Mouse (Mus musculus) limb, embryonic 14.5 days (tissue): ENCODE measurements around the gene Cuedc1. TPM values are rescaled to one million over a fixed set of nuclear protein-coding genes. Genes with fewer than 3 reads are reported as not detected.

Source experiments
- ATAC-seq: fragments of 200-750 bp; cut with Nextera tagmentation; 2 replicates; pipeline ENCODE4 v1.8.0; 2017; ENCODE audit warnings: low read depth, moderate number of reproducible peaks, moderate TSS enrichment; ENCODE audit not compliant: low FRiP score
- DNase-seq: peaks from one replicate; pipeline ENCODE4 v3.0.0-alpha.2; 2015; ENCODE audit warnings: low spot score
- H3K27ac ChIP-seq: fragments of 300-500 bp; sonication (generic); replicated peaks from 2 replicates; pipeline ENCODE4 v1.5.1; 2014; ENCODE audit warnings: low read depth, mild to moderate bottlenecking, low read length, moderate library complexity, mixed read lengths
- H3K27me3 ChIP-seq: fragments of 300-500 bp; sonication (generic); 2 replicates; pipeline ENCODE4 v1.6.1; 2014; ENCODE audit warnings: low read length, mixed read lengths; ENCODE audit not compliant: control insufficient read depth, insufficient read depth
- H3K36me3 ChIP-seq: fragments of 300-500 bp; sonication (generic); 2 replicates; pipeline ENCODE4 v1.6.1; 2014; ENCODE audit warnings: mild to moderate bottlenecking, low read length, moderate library complexity, mixed read lengths; ENCODE audit not compliant: control insufficient read depth, insufficient read depth
- H3K4me1 ChIP-seq: fragments of 300-500 bp; sonication (generic); 2 replicates; pipeline ENCODE4 v1.6.1; 2014; ENCODE audit warnings: antibody characterized with exemption, low read length, mixed read lengths; ENCODE audit not compliant: control insufficient read depth, insufficient read depth
- H3K4me2 ChIP-seq: fragments of 300-500 bp; sonication (generic); replicated peaks from 2 replicates; pipeline ENCODE4 v1.6.1; 2014; ENCODE audit warnings: low read depth, mild to moderate bottlenecking, low read length, moderate library complexity; ENCODE audit not compliant: severe bottlenecking
- H3K4me3 ChIP-seq: fragments of 300-500 bp; sonication (generic); replicated peaks from 2 replicates; pipeline ENCODE4 v1.5.1; 2014; ENCODE audit warnings: low read length
- H3K9ac ChIP-seq: fragments of 300-500 bp; sonication (generic); 2 replicates; pipeline ENCODE4 v1.6.1; 2014; ENCODE audit warnings: mild to moderate bottlenecking, low read depth, low read length, moderate library complexity; ENCODE audit not compliant: severe bottlenecking
- H3K9me3 ChIP-seq: fragments of 300-500 bp; sonication (generic); 2 replicates; pipeline ENCODE4 v1.6.1; 2016; ENCODE audit warnings: low read length; ENCODE audit not compliant: control insufficient read depth
- POLR2A ChIP-seq: fragments of 200-500 bp; IDR thresholded peaks from 2 replicates; pipeline ENCODE4 v1.8.0; 2012; ENCODE audit warnings: inconsistent platforms, mild to moderate bottlenecking, moderate library complexity, borderline replicate concordance; ENCODE audit not compliant: insufficient read depth, insufficient read length; ENCODE audit errors: extremely low read depth
- WGBS: fragments of 180-500 bp; shearing (Covaris S2); extraction: QIAGEN DNeasy Blood & Tissue Kit; methylation state at CpG from one replicate; pipeline ENCODE4 v1.1.7; 2014; 5-methylcytosine and 5-hydroxymethylcytosine counted together
- polyA plus RNA-seq, 2 experiments: library from polyadenylated mRNA; depleted of rRNA in 1 of 2; stranded (reverse) in 1 of 2; unstranded in 1 of 2; fragments of >200 nt; fragmentation: Nextera tagmentation in 1 of 2; extraction: Ambion mirVana in 1 of 2; gene quantifications; 2 replicates each; pipeline versions ENCODE4 v1.2.1 to v1.2.3; 2012 to 2014

Gene Cuedc1
- polyA plus RNA-seq, 2 experiments, result 20.9 to 40.6 TPM

DNA sequence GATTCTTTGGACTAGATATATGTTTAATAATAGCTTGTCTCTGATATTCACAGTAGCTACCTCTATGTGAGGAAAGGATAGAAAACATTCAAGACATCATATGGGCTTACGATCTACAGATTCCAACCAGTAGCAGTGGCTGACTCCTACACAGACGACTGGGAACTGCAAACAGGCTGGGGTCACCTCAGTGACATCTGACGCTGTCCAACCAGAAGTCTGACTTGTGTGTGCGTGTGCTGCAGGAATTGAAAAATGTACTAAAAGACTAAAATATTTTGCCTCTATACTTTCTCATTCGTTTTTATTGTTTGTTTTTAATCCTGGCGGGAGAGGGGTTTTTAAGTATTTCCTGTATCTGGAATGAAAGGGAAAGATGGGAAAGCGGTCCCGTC lies 30.7 kb upstream of the Cuedc1 start:
- peak overlapping the region; percentile 85 for H3K4me2 ChIP-seq
- peak overlapping the region; percentile 96 for H3K9ac ChIP-seq
- no peak for TF ChIP-seq POLR2A
- ATAC-seq, result no peak
- no peak for DNase-seq
- peaks cover 19% of the 10 kb centered on the region for H3K4me1 ChIP-seq
- H3K27me3 ChIP-seq, result no peaks in the 10 kb centered on the region
- 2% methylated on average over 8 of the region's 8 CpGs for WGBS
- no peaks in the 10 kb centered on the region for H3K36me3 ChIP-seq
- H3K27ac ChIP-seq, result peak overlapping the region; percentile 98
- peak overlapping the region; percentile 95 for H3K4me3 ChIP-seq
- H3K9me3 ChIP-seq, result no peaks in the 10 kb centered on the region

DNA sequence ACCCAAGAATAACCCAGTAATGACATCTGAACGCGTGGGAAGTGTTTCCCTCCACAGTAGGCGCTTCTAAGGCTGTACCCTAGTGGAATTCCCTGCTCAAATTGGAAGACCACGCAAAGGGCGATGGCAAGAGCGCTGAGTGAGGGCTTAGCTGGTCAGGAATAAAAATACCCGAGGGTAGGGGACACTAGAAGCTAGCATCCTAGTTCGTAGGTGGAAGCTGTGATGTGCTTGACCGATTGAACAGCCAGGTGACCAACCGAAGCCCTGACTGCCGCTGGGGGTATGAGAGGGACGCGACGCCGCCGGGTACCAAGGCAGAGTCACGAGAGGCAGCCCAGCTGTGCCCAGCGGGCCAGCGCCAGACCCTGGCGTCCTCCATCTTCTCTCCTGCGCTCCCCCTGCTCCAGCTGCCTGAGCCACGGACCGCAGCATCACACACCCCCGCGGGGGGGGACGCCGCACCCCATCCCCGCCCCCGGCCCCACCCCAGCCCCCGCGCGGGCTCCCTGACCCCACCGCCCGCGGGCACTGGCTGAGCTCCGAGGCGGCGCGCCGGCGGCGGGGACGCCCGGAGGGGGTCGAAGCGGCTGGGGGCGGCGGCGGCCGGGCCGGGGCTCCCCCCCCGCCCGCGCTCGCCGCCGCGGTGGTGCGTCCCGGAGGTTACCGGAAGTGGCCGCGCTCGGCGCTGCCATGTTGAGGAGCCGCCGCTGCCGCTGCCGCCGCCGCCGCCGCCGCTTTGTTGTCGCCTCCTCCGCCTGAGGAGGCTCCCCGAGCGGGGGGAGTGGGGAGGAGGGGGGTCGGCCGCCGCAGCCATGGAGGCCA lies 30.1 kb upstream of the Cuedc1 start, which contains the start of gene Vezf1:
Gene Vezf1 (plus strand): TSS at position 694 of the 825 bp plus-strand sequence.
- H3K4me3 ChIP-seq, result peak within 1 kb of the TSS; percentile 95
- no peaks in the 10 kb centered on the region for H3K27me3 ChIP-seq
- H3K9ac ChIP-seq, result peak within 1 kb of the TSS; percentile 96
- DNase-seq (peak; percentile 80), ATAC-seq (peak; percentile 82)
- peak; percentile 76; the same call in 1 of the 2 replicates for TF ChIP-seq POLR2A
- peak within 1 kb of the TSS; percentile 98 for H3K27ac ChIP-seq
- WGBS, result under 1% methylated on average over 25 of the region's 81 CpGs
- no peaks in the 10 kb centered on the region for H3K9me3 ChIP-seq
- peak within 1 kb of the TSS; percentile 85 for H3K4me2 ChIP-seq
- peaks cover 19% of the 10 kb centered on the region for H3K4me1 ChIP-seq
- no peaks in the 10 kb centered on the region for H3K36me3 ChIP-seq

DNA sequence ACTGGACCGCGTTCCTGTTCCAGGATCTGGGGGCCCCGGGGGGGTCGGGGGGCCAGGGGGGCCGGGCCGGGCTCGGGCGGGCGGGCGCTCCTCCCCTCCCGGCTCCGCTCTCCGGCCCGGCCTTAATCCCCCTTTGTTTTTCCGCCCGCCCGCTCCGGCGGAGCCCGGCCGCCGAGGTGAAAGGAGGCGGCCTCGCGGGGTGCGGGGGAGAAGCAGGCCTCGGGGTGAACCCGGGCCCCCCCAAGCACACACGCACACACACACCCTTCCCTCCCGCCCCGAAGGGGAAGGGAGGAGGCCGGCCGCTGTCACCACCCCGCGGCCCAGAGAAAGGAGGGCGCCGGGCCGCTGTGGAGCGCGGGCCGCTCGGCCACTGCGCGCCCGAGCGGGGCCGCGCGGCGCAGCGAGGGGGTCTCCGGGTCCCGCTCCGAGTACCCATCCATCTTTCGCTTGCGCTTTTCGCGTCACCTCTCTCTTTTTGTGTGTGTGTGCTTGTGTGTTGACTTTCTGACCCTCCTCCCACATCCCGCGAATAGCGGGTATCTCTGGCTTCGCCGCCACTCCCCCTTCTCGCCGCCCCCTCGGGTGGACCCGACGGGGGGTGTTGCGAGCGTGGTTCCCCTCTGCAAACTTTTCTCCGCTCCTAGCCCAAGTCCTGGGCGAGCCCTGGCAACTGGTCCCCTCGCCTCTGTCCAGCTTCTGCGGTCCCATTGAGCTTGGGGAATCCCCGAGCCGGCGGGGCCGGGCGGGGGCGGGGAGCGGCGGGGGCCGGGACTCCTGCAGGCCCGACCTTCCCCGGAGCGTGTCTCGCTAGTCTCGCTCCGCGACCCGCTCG lies 29.2 kb upstream of the Cuedc1 start:
- Histone ChIP-seq H3K9ac (peak overlapping the region; percentile 96), H3K4me3 (peak overlapping the region; percentile 95), H3K27me3 (no peaks in the 10 kb centered on the region), H3K27ac (peak overlapping the region; percentile 98), H3K4me2 (peak overlapping the region; percentile 64), H3K4me1 (peaks cover 19% of the 10 kb centered on the region), H3K36me3 (peaks cover 6% of the 10 kb centered on the region), H3K9me3 (no peaks in the 10 kb centered on the region)
- WGBS, result 3% methylated on average over 42 of the region's 92 CpGs
- TF ChIP-seq POLR2A, result no peak
- DNase-seq (peak; percentile 29), ATAC-seq (peak; percentile 71)

DNA sequence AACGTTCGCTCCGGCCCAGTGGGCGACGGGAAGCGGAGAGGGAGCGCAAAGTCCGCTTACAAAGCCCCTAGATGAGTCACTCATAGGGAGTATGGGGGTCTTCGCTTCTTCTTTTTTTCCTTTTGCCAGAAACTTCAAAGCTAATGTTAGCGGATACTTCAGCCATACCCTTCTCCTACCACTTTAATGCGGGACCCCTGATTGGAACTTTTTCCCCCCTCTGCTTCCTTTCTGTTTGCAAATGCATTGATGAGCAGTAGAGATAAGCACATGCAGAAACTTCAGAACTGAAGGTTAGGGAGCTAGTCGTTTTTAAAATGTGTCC lies 28.6 kb upstream of the Cuedc1 start:
- peak overlapping the region; percentile 64 for H3K4me2 ChIP-seq
- H3K36me3 ChIP-seq, result peaks cover 11% of the 10 kb centered on the region
- H3K9me3 ChIP-seq, result no peaks in the 10 kb centered on the region
- peak overlapping the region; percentile 98 for H3K27ac ChIP-seq
- H3K27me3 ChIP-seq, result no peaks in the 10 kb centered on the region
- ATAC-seq (no peak), DNase-seq (no peak)
- WGBS, result under 1% methylated on average over 12 of the region's 12 CpGs
- H3K4me1 ChIP-seq, result peaks cover 19% of the 10 kb centered on the region
- peak overlapping the region; percentile 95 for H3K4me3 ChIP-seq
- no peak for TF ChIP-seq POLR2A
- peak overlapping the region; percentile 96 for H3K9ac ChIP-seq

DNA sequence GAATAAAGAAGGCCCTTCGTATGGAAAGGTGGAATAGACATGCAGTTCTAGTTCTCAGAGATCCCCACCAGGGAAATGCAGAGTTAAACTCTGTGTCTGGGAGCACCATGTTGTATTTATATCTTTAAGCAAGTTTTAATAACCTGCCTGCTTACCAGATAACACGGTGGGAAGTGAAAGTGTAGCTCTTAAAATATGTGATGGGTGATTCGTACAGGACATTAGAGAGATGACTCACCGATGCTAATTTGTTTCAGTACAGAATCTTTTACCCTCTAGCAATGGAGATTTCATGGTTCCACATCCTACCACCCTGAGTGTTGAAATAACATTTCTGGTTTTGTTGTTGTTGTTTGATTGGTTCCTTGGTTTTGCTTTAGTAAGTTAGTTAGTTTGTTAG lies 27.5 kb upstream of the Cuedc1 start:
- ATAC-seq (no peak), DNase-seq (no peak)
- H3K36me3 ChIP-seq, result peaks cover 22% of the 10 kb centered on the region
- no peaks in the 10 kb centered on the region for H3K27me3 ChIP-seq
- WGBS, result 36% methylated on average over 4 of the region's 4 CpGs
- peak overlapping the region; percentile 64 for H3K4me2 ChIP-seq
- 0 out of 2 replicates have a peak overlapping the region, but pooled peaks have one; percentile 20 for H3K27ac ChIP-seq
- 0 out of 2 replicates have a peak overlapping the region, but pooled peaks have one; percentile 96 for H3K9ac ChIP-seq
- peaks cover 19% of the 10 kb centered on the region for H3K4me1 ChIP-seq
- peak overlapping the region; percentile 95 for H3K4me3 ChIP-seq
- no peak for TF ChIP-seq POLR2A
- H3K9me3 ChIP-seq, result no peaks in the 10 kb centered on the region
